Mouse (Mus musculus): ENCODE measurements around the gene Plekhg5.
"Not testable (repeated sequence)": the region's sequence is repeated elsewhere in the genome, so short reads cannot be mapped to it uniquely, and the experiment has no call there.

Gene Plekhg5

GRCm38 (mm10) chr4:152072121-152072601 lies at the start of gene Plekhg5:
TSS of gene Plekhg5 (plus strand) at chr4:152072498.
- no peak for DNase-seq (ENCODE audit: low read depth)

- DNase-seq (ENCODE audit: low read depth): no peak
These were observed 49.8 kb upstream of the Plekhg5 start for GRCm38 (mm10) chr4:152022506-152022905.

- no peak for DNase-seq (ENCODE audit: low read depth)
These were observed 47.8 kb upstream of the Plekhg5 start for GRCm38 (mm10) chr4:152024525-152024924.

GRCm38 (mm10) chr4:152026751-152027508 lies 45.4 kb upstream of the Plekhg5 start:
- no peak for DNase-seq (ENCODE audit: low read depth)

GRCm38 (mm10) chr4:152027524-152027923 lies 44.8 kb upstream of the Plekhg5 start, which contains the start of gene Zbtb48:
TSS of gene Zbtb48 (minus strand) at chr4:152027671.
- peak; percentile 92 for DNase-seq (ENCODE audit: low read depth)

- no peak for DNase-seq (ENCODE audit: low read depth)
These were observed 43.8 kb upstream of the Plekhg5 start for GRCm38 (mm10) chr4:152028456-152028855.

GRCm38 (mm10) chr4:152029087-152029486 lies 43.2 kb upstream of the Plekhg5 start:
- DNase-seq (ENCODE audit: low read depth): no peak

GRCm38 (mm10) chr4:152029997-152030396 lies 42.3 kb upstream of the Plekhg5 start:
- no peak for DNase-seq (ENCODE audit: low read depth)

- no peak for DNase-seq (ENCODE audit: low read depth)
These were observed 39.4 kb upstream of the Plekhg5 start for GRCm38 (mm10) chr4:152032922-152033321.

- DNase-seq (ENCODE audit: low read depth): not testable (repeated sequence)
These were observed 35.8 kb upstream of the Plekhg5 start for GRCm38 (mm10) chr4:152036464-152036863.

- no peak for DNase-seq (ENCODE audit: low read depth)
These were observed 33.9 kb upstream of the Plekhg5 start, which contains the start of gene Tas1r1 for GRCm38 (mm10) chr4:152038225-152038984. TSS of gene Tas1r1 (minus strand) at chr4:152038568.

GRCm38 (mm10) chr4:152038985-152039830 lies 33.1 kb upstream of the Plekhg5 start, which contains the start of gene Nol9:
TSS of gene Nol9 (plus strand) at chr4:152039321.
- peak; percentile 60 for DNase-seq (ENCODE audit: low read depth)

GRCm38 (mm10) chr4:152039831-152040310 lies 32.4 kb upstream of the Plekhg5 start:
- no peak for DNase-seq (ENCODE audit: low read depth)

- no peak for DNase-seq (ENCODE audit: low read depth)
These were observed 30.2 kb upstream of the Plekhg5 start for GRCm38 (mm10) chr4:152041924-152042641.

GRCm38 (mm10) chr4:152043171-152043570 lies 29.1 kb upstream of the Plekhg5 start:
- DNase-seq (ENCODE audit: low read depth): no peak

- DNase-seq (ENCODE audit: low read depth): no peak
These were observed 27.7 kb upstream of the Plekhg5 start for GRCm38 (mm10) chr4:152044609-152045008.

GRCm38 (mm10) chr4:152062390-152063110 lies 9.7 kb upstream of the Plekhg5 start:
- no peak for DNase-seq (ENCODE audit: low read depth)

GRCm38 (mm10) chr4:152067280-152067679 lies 5.0 kb upstream of the Plekhg5 start:
- DNase-seq (ENCODE audit: low read depth): no peak

GRCm38 (mm10) chr4:152068166-152068724 lies 4.1 kb upstream of the Plekhg5 start:
- no peak for DNase-seq (ENCODE audit: low read depth)

GRCm38 (mm10) chr4:152069245-152069644 lies 3.1 kb upstream of the Plekhg5 start:
- no peak for DNase-seq (ENCODE audit: low read depth)
